Mouse (Mus musculus): ENCODE measurements around the gene Cfap46.
"Not testable (repeated sequence)": the region's sequence is repeated elsewhere in the genome, so short reads cannot be mapped to it uniquely, and the experiment has no call there.

Cfap46 gene

GRCm38 (mm10) chr7:139659901-139660300 is 23.7 kb downstream of the Cfap46 start:
- CTCF ChIA-PET = not testable (repeated sequence)

- CTCF ChIA-PET = no interaction called here
Measured at GRCm38 (mm10) chr7:139649698-139650097, 33.9 kb downstream of the Cfap46 start.

DNA sequence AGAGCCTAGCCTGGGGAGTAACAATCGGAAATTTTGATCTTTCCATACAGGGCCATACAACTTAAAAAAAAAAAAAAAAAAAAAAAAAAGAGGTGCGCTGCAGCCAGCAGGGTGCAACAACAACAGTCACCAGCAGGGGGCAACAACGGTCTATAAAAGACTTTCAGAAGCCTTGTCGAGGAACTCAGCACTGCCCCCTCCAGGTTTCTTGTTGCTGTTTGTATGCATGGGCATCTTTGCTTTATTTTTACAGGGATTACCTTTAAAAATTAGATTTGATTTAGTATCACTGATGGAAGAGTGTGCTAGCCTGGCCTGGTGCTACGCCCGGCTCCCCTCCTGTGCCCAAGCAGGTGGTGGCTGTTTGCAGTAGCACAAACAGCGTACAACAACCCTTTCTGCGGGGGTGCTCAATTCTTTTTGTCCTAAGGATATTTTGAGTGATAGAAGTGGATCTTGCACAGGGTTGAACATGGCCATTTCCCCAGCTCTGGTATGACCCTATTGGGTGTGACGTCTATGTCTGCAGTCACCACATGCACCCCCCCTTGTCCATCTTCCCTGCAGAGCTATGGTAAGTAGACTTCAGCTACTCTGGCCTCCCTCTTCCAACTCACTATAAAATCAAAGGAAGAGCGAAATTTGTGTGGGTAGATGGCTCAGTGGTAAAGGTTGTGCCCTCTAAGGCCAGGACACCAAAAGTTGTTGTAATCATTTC is 35.4 kb downstream of the Cfap46 start:
- CTCF ChIA-PET = interaction anchor here (0.6 kb wide), 2 partner anchors 78 to 212 kb away, joined by 3 read pairs; no protein-coding TSS in a partner anchor

DNA sequence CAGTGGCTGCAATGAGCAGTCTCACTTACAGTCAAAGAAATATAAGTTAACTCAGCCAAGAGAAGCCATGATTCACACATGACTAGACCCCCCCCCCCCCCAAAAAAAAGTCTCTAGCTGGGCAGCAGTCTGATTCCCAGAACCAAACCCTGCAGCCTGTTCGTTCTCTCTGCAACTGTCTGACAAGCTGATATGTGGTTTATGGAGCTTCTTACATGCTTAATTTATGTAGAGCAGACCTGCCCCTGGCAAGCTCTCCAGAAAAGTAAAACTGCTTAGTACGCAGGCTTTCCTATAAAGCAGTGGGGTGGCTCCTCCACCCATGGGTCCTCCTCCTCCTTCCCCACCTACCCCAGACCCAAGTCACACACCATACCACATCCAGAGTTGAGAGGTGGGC is 50.2 kb downstream of the Cfap46 start:
- CTCF ChIA-PET = no interaction called here

DNA sequence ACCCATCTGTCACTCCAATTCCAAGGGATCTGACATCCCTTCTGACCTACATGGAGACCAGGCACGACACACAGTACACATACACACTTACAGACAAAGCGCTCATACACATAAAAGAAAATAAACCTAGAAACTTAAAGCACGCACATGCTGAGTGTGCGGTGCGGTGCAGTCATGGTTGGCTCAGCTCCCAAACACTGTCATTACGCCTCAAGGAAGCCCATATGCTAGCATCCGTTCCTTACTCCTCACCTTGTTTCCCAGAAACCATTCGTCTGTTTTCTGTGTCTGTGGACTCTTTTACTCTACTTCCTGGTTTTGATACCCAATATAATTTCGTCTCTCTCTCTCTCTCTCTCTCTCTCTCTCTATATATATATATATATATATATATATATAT is 58.5 kb downstream of the Cfap46 start:
- CTCF ChIA-PET = no interaction called here

DNA sequence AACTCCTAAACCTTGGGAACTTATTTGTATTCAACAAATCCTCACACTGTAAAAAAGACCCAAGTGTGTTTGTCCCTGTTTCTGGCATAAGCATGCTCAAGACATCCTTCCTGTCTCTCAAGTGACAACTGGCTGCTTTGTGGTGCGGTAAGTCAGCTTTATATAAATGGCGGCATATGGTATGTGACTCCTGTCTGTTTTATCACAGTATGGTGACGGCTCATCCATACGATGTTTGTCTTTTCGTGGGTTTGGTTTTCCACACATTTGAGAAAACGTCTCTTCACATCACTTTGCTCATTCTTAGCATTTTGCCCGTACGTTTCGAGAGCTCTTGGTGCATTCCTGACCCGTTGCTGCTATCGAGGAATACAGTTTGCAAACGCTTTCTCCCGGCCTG is 61.0 kb downstream of the Cfap46 start:
- CTCF ChIA-PET = no interaction called here

- CTCF ChIA-PET = interaction anchor here (0.6 kb wide), 1 partner anchor 314 kb away, joined by 3 read pairs; no protein-coding TSS in a partner anchor
Measured at GRCm38 (mm10) chr7:139615767-139616766, 67.5 kb downstream of the Cfap46 start.

GRCm38 (mm10) chr7:139610328-139610727 is 73.3 kb downstream of the Cfap46 start:
- CTCF ChIA-PET = no interaction called here

DNA sequence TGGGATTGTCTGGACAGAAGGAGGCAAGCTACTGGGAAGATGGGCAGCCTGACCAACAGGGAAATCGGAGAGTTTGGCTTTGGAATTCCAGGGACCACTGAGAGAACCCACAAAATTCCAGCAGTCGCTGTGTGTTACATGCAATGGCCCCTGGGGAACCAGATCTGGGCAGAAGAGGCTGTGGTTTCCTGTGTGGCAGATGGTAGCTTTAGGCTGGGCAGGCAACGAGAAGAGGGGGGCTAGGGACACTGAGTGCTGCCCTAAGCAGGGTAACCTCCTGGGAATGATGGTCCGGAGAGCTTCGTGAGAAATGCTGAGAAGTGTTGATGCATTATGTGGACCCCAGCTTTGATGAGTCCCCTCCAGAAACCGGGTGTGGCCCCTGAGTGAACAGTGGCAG is 87.8 kb downstream of the Cfap46 start:
- CTCF ChIA-PET = no interaction called here

DNA sequence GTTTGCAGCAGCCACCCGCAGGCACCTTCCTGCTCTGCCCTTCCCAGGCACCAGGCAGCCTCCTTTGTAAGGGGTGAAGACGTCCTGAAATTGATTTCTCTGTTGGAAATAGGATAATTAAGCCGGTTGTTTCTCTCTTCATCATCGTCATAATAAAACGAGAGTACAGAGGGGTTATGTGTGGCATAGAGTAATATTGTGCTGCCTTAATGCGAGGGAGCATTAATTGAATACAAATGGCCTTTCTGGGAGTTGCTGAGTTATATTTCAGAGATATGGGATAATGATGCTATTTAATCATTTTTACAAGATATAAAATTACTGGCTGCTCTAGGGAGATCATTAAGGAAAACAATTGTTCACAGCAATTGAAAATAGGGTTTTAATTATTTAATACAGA is 88.3 kb downstream of the Cfap46 start:
- CTCF ChIA-PET = no interaction called here

GRCm38 (mm10) chr7:139591311-139591710 is 92.3 kb downstream of the Cfap46 start:
- CTCF ChIA-PET = no interaction called here

- CTCF ChIA-PET = interaction anchor here (0.5 to 0.7 kb wide), 2 partner anchors 407 to 574 kb away, joined by 3 read pairs; no protein-coding TSS in a partner anchor
Measured at GRCm38 (mm10) chr7:139590302-139590701, 93.3 kb downstream of the Cfap46 start.

DNA sequence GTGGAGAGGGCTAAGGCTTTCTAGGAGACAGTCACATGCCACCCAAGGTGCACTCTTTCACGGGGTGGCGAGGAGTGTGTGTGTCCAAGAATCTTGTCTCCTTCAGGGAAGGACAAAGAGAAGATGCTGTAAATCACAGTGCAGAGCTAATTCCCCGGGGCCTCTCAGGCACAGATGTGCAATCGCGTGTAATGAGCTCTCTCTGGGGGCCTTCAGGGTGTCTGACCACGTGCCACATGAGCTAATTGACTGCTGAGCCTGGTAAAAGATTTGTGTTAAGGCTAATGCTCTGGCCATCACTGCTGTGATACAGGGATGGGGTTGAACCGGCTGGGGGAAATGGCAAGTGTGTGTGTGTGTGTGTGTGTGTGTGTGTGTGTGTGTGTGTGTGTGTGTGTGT is 95.7 kb downstream of the Cfap46 start:
- CTCF ChIA-PET = interaction anchor here (0.6 kb wide), 1 partner anchor 9 kb away, joined by 3 read pairs; no protein-coding TSS in a partner anchor

DNA sequence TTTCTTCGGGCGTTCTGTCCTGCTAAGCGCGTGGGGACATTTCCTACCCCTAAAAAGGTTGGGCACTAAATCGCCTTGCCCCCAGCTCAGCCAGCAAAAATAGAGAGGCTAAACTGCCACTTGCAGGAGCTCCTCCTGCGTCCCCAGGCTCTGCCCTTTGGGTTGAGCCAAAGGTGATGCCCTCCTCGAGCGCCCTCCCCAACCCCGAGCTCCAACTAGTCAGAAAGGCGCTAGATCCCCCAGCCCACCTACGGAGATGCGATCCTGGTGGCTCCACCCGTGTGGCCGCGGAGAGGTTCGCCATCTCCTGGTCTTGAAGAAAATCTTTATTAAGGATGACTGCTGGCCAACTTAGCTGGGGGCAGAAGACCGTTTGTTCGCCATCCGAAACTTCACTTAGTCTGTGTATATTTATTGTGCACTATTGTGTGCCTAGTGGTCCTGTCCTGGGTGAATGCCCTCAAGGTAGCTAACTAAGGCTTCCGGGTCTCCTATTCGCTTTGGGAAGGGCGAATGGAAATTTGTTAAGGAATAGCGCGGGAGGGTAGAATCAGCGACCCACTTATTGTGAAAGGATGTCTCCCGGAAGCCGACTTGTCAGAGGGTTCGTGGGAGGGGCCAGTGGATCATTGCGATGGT is 98.3 kb downstream of the Cfap46 start:
- CTCF ChIA-PET = no interaction called here

GRCm38 (mm10) chr7:139584221-139585175 is 99.1 kb downstream of the Cfap46 start:
- CTCF ChIA-PET = no interaction called here

DNA sequence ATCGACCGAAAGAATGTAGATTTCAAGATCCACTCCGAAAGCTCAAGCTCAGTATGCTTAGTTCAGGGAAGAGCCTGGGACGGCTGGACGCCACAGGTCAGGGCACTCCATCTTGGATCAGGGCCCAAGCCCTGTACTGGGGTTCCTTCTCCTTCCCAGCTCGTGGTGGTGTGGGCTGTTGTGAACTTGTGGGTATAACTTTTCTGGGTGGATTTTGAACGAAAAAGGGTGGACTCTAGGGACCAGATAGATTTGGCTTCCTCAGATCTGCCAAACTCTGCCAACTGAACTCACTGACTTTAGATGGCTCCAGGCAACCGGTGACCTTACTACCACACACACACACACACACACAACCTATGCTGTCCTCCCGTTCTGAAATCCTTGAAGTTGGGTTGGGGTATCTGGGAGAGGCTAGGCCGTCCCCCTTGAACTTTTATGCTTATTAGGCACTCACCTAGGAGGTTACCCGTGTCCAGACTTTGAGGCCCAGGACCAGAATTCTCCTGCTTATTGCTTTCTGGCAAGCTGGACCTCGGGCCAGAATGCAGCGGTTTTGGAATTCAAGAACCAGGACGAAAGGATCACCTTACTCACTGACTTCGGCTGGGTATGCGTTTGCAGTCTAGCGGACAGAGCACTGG is 100.4 kb downstream of the Cfap46 start:
- CTCF ChIA-PET = no interaction called here

DNA sequence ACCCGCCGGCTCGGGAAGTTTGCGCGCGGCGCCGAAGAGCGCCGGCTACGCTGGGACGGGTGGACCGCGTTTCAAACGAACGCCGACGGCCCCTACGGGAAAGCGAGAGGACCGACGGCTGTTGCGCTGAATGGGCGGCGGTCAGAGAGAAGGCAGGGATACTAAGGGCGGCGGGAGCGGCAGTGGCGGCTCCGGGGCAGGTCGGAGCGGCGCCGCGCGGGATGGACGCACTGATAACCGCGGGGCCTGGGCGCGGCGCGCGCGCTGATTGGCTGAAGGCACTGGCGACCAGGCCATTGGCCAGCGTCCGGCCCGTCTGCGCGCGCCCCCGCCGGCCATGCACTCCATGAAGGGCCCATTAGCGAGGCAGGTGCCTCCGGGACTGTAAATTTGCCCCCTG is 101.0 kb downstream of the Cfap46 start, which contains the start of gene Nkx6-2:
Gene Nkx6-2 (minus strand): TSS at position 203 of the 400 bp plus-strand sequence.
- CTCF ChIA-PET = no interaction called here

GRCm38 (mm10) chr7:139581801-139582571 is 101.6 kb downstream of the Cfap46 start:
- CTCF ChIA-PET = no interaction called here
